Mouse (Mus musculus) kidney, adult 2 months (tissue): ENCODE data around the gene Wdr24.

Experiments used
- CTCF ChIP-seq: fragments of 200-500 bp; conservative IDR thresholded peaks from 2 replicates; pipeline ENCODE4 v1.5.1; 2011; ENCODE audit warnings: low read depth, mild to moderate bottlenecking, control low read depth, low read length, moderate library complexity, mixed read lengths; ENCODE audit not compliant: insufficient read depth, insufficient read length
- POLR2A ChIP-seq: fragments of 200-500 bp; IDR thresholded peaks from one replicate; pipeline ENCODE4 v1.6.1; 2011; ENCODE audit warnings: low read depth, low read length, control low read depth

DNA sequence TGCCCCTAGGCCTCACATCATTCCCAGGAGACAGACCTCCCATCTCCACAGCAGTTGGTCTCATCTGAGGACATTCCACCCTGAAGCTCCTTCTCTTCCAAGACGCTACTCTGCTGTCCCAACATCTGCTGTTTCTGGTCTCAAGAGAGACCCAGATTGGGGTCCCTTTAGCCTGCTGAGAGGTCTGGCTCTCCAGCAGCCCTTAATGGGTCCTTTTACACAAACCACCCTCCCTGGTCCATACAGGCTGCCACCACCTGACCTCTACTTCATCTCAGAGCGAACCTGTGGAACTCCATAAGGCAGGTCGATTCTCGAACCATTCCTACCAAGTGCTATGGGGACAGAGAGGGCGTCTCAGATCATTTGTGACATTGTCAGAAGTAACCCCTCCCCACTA lies 15.4 kb upstream of the Wdr24 start:
- TF ChIP-seq POLR2A: no peak
- no peak for TF ChIP-seq CTCF
